In genomic region chr17:72781786-72782185, GRCm38 (mm10) we compare ENCODE assay signal across 8 mouse cellular contexts. TPM values are rescaled to one million over a fixed set of nuclear protein-coding genes. Genes with fewer than 3 reads are reported as not detected.
DNase-seq lines count a peak whose midpoint lies in the region; ATAC-seq and TF ChIP-seq lines count a peak whose summit lies in the region.

No protein-coding gene starts in this region.

- peak; percentile 79 for DNase-seq in adipocyte (ENCODE audit: low spot score)
- DNase-seq in embryo, embryonic 10 days (ENCODE audit: low spot score) = peak; percentile 79
- DNase-seq in gastrocnemius, postnatal 4 days (ENCODE audit: low spot score in 2 of 2) = peak; percentile 39 to 43
- peak; percentile 50 to 90 for DNase-seq in layer of hippocampus, adult 18-20 months (ENCODE audit: low spot score in 2 of 2)
- peak; percentile 71 for DNase-seq in lung, postnatal 10 days
- DNase-seq in retina, postnatal 1 day = peak; percentile 76

- H3K9me3 ChIP-seq in E14TG2a.4 (ENCODE audit: low read length) = no peaks in the 10 kb centered on the region

- H3K36me3 ChIP-seq in E14TG2a.4 (ENCODE audit: insufficient read depth, low read length) = no peaks in the 10 kb centered on the region

- TF ChIP-seq CTCF in E14TG2a.4 (conservative IDR thresholded peaks at IDR 0.05; ENCODE audit: low read length) = peak; percentile 60

- no peak overlapping the region for H3K4me3 ChIP-seq in E14TG2a.4 (replicated peaks; ENCODE audit: low read length)

- ATAC-seq in activated CD4-positive, CD25-positive, alpha-beta regulatory T cell, adult 4 months = no peak

- H3K4me1 ChIP-seq in E14TG2a.4 (replicated peaks; ENCODE audit: low read depth, low read length) = no peaks in the 10 kb centered on the region

- H3K27me3 ChIP-seq in E14TG2a.4 (ENCODE audit: insufficient read depth, low read length) = no peaks in the 10 kb centered on the region; the same call in 1 of the 2 replicates

RNA-seq across cellular contexts. Expression of gene Ypel5, which starts 54.5 kb away (rescaled TPM):
- 10 to 100 TPM; 30.8 to 37.3 TPM for total RNA-seq in gastrocnemius, postnatal 4 days (2021)
- 10 to 100 TPM; 95.8 TPM for total RNA-seq in layer of hippocampus, adult 18-20 months (2021)
- polyA plus RNA-seq in activated CD4-positive, CD25-positive, alpha-beta regulatory T cell, adult 4 months (2017; shearing (Covaris generic)) = 10 to 100 TPM; 81.9 to 84.1 TPM
